Mouse (Mus musculus) liver, embryonic 14.5 days (tissue): ENCODE results near the gene Cela2a. TPM values are rescaled to one million over a fixed set of nuclear protein-coding genes. Genes with fewer than 3 reads are reported as not detected.

Experiments used
- ATAC-seq: fragments of 200-750 bp; cut with Nextera tagmentation; 2 replicates; pipeline ENCODE4 v1.8.0; 2017; ENCODE audit warnings: moderate number of reproducible peaks, mild to moderate bottlenecking, moderate library complexity; ENCODE audit not compliant: insufficient read depth
- DNase-seq, 3 experiments: peaks; one replicate each; pipeline ENCODE4 v3.0.0-alpha.2; 2012 to 2013; ENCODE audit warnings: low read depth in 3 of 3, low spot score in 3 of 3
- H3K27ac ChIP-seq: fragments of 300-500 bp; sonication (generic); 2 replicates; pipeline ENCODE4 v1.5.1; 2014; ENCODE audit warnings: moderate library complexity, mild to moderate bottlenecking, control low read depth, inconsistent platforms
- H3K27me3 ChIP-seq: fragments of 300-500 bp; sonication (generic); 2 replicates; pipeline ENCODE4 v1.6.1; 2014; ENCODE audit warnings: mild to moderate bottlenecking, low read length, moderate library complexity; ENCODE audit not compliant: control insufficient read depth, insufficient read depth
- H3K36me3 ChIP-seq: fragments of 300-500 bp; sonication (generic); replicated peaks from 2 replicates; pipeline ENCODE4 v1.6.1; 2014; ENCODE audit warnings: low read depth; ENCODE audit not compliant: control insufficient read depth, insufficient read depth
- H3K4me1 ChIP-seq, 2 experiments: fragments of 200-500 bp in 1 of 2; fragments of 300-500 bp in 1 of 2; sonication (generic) in 1 of 2; replicated peaks; 2 replicates each; pipeline ENCODE4 v1.6.1; 2012 to 2014; ENCODE audit warnings: antibody characterized with exemption in 1 of 2, inconsistent platforms in 1 of 2, low read length in 1 of 2; ENCODE audit not compliant: control insufficient read depth in 2 of 2, insufficient read depth in 2 of 2
- H3K4me2 ChIP-seq: fragments of 300-500 bp; sonication (generic); 2 replicates; pipeline ENCODE4 v1.6.1; 2014; ENCODE audit warnings: low read depth, mild to moderate bottlenecking, control low read depth, moderate library complexity
- H3K4me3 ChIP-seq, 2 experiments: fragments of 200-500 bp in 1 of 2; fragments of 300-500 bp in 1 of 2; sonication (generic) in 1 of 2; 2 replicates each; pipeline ENCODE4 v1.5.1; 2012 to 2014; ENCODE audit warnings: low read depth in 2 of 2, low read length in 2 of 2, mild to moderate bottlenecking in 2 of 2, control low read depth in 1 of 2, inconsistent platforms in 1 of 2, moderate library complexity in 1 of 2; ENCODE audit not compliant: insufficient read depth in 1 of 2
- H3K9ac ChIP-seq: fragments of 300-500 bp; sonication (generic); replicated peaks from 2 replicates; pipeline ENCODE4 v1.6.1; 2014; ENCODE audit warnings: mild to moderate bottlenecking, control low read depth, moderate library complexity
- H3K9me3 ChIP-seq: fragments of 300-500 bp; sonication (generic); 2 replicates; pipeline ENCODE4 v1.6.1; 2016; ENCODE audit warnings: low read length, mixed read lengths; ENCODE audit not compliant: control insufficient read depth
- CTCF ChIP-seq: IDR thresholded peaks from 2 replicates; pipeline ENCODE4 v1.5.1; 2016; ENCODE audit warnings: antibody characterized with exemption, low read depth, control low read depth
- EP300 ChIP-seq: IDR thresholded peaks from 2 replicates; pipeline ENCODE4 v1.6.1; 2016; ENCODE audit warnings: antibody characterized with exemption, low read depth
- WGBS: fragments of 180-500 bp; shearing (Covaris S2); extraction: QIAGEN DNeasy Blood & Tissue Kit; methylation state at CpG from one replicate; pipeline ENCODE4 v1.1.7; 2014; ENCODE audit not compliant: insufficient replicate concordance; 5-methylcytosine and 5-hydroxymethylcytosine counted together
- polyA plus RNA-seq, 2 experiments: library from polyadenylated mRNA; depleted of rRNA in 1 of 2; stranded (reverse) in 1 of 2; unstranded in 1 of 2; fragments of >200 nt; fragmentation: Nextera tagmentation in 1 of 2; extraction: Ambion mirVana in 1 of 2; gene quantifications; 2 replicates each; pipeline versions ENCODE4 v1.2.1 to v1.2.3; 2012 to 2014

Cela2a gene
- polyA plus RNA-seq, 2 experiments: not detected

DNA sequence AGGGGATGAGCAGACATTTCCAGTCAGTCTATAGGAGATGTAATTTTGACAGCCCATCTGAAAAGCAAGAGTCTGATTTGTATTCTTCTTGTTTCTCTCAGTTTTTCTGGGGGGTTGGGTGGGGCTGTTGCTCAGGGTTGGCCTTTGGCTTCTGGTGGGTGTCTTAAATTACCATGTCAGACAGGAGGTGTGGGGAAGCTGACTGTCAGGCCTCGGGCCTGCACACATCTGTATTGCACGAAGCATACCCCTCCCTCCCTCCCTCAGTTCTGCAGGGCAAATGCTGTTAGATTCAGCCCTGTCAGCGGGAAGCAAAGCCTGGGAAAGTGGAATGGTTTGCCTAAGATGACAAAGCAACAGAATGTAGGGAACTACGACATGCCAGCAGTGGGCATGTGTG lies 29.0 kb downstream of the Cela2a start:
- no peak for DNase-seq
- no peak for ATAC-seq
- peaks cover 16 to 17% of the 10 kb centered on the region in 2 experiments for H3K4me1 ChIP-seq
- no peak overlapping the region for H3K4me3 ChIP-seq
- TF ChIP-seq CTCF: no peak
- TF ChIP-seq EP300: no peak
- H3K27me3 ChIP-seq: no peaks in the 10 kb centered on the region
- H3K9ac ChIP-seq: no peak overlapping the region
- no peak overlapping the region for H3K4me2 ChIP-seq
- WGBS: 80% methylated on average over 4 of the region's 4 CpGs
- H3K9me3 ChIP-seq: no peaks in the 10 kb centered on the region
- peaks cover 15% of the 10 kb centered on the region; the same call in 1 of the 2 replicates for H3K36me3 ChIP-seq
- H3K27ac ChIP-seq: no peak overlapping the region

- ATAC-seq (no peak), DNase-seq (no peak)
- TF ChIP-seq CTCF (no peak), EP300 (no peak)
- no peak overlapping the region for H3K9ac ChIP-seq
- peaks cover 22% of the 10 kb centered on the region in 2 experiments for H3K4me1 ChIP-seq
- WGBS: 82% methylated on average over 7 of the region's 7 CpGs
- peaks cover 15% of the 10 kb centered on the region; the same call in 1 of the 2 replicates for H3K36me3 ChIP-seq
- no peak overlapping the region for H3K27ac ChIP-seq
- H3K4me2 ChIP-seq: no peak overlapping the region
- H3K27me3 ChIP-seq: no peaks in the 10 kb centered on the region
- H3K9me3 ChIP-seq: no peaks in the 10 kb centered on the region
- H3K4me3 ChIP-seq: no peak overlapping the region
These were observed 29.6 kb downstream of the Cela2a start for GRCm38 (mm10) chr4:141796356-141796755.

- Histone ChIP-seq H3K9ac (peak overlapping the region; percentile 71), H3K27ac (peak overlapping the region; percentile 90), H3K9me3 (no peaks in the 10 kb centered on the region), H3K4me3 (peak overlapping the region; percentile 72 to 87), H3K27me3 (no peaks in the 10 kb centered on the region), H3K4me1 (peaks cover 32 to 35% of the 10 kb centered on the region in 2 experiments), H3K36me3 (peaks cover 15% of the 10 kb centered on the region; the same call in 1 of the 2 replicates), H3K4me2 (peak overlapping the region; percentile 75)
- ATAC-seq (no peak), DNase-seq (no peak)
- TF ChIP-seq EP300 (no peak), CTCF (no peak)
- 5% methylated on average over 5 of the region's 5 CpGs for whole genome bisulfite sequencing
These were observed 31.8 kb downstream of the Cela2a start for GRCm38 (mm10) chr4:141794152-141794535.

DNA sequence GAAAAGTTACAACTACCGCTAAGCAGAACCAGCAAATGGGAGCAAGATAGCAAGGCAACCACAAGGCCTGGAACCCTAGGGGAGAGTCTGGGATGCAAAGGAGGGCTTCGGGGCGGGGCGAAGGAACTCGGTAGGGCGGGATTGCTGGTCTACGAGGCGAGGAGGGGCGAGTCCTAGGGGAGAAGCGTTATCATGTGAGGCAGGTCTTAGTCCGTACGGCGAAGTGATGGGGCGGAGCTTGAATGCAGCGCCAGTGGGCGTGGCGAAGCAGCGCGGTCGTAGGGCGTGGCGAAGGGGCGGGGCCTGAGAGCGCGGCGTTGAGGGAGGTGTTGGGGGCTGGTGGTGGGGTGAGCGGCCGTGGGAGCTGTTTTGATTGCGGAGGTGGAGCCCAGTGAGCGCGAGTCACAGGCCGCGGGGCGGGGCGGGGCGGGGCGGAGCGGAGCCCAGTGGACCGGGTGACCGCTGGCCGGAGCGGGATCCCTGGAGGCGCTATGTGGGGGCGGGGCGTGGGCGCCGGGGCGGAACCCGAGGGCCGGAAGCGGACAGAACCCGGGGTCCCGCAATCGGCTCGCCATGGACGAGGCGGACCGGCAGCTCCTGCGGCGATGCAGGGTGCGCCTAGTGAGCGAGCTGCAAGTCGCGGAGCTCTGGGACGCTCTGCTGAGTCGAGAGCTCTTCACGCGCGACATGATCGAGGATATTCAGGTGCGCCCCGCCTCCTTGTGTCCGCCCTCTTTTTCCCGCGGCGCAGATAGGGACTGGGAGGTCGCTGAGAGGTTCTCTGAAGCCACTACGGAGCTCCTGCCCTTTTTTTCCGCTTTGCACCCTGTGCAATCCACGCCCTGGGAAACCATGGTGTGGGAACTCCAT lies 32.4 kb downstream of the Cela2a start, which contains the start of gene Casp9:
Gene Casp9 (plus strand): TSS at position 331 of the 870 bp plus-strand sequence.
- peak; percentile 94 to 96 (median 95) for DNase-seq
- H3K4me1 ChIP-seq: peaks cover 32 to 35% of the 10 kb centered on the region in 2 experiments
- ATAC-seq: peak; percentile 80

More for the DNA sequence above, 32.4 kb downstream of the Cela2a start, which contains the start of gene Casp9:
- no peak for TF ChIP-seq EP300
- peak; percentile 23 for TF ChIP-seq CTCF
- H3K27ac ChIP-seq: peak within 1 kb of the TSS; percentile 90
- H3K4me2 ChIP-seq: peak within 1 kb of the TSS; percentile 75
- no peaks in the 10 kb centered on the region for H3K9me3 ChIP-seq
- H3K4me3 ChIP-seq: peak within 1 kb of the TSS; percentile 72 to 87
- peaks cover 15% of the 10 kb centered on the region for H3K36me3 ChIP-seq
- no peaks in the 10 kb centered on the region for H3K27me3 ChIP-seq
- under 1% methylated on average over 67 of the region's 80 CpGs for WGBS
- H3K9ac ChIP-seq: peak within 1 kb of the TSS; percentile 71
